Mouse (Mus musculus) brain, embryonic 14.5 days (tissue): Measurements from ENCODE around the gene Stradb. TPM values are rescaled to one million over a fixed set of nuclear protein-coding genes. Genes with fewer than 3 reads are reported as not detected.

Experiments used
- DNase-seq: peaks from one replicate; pipeline ENCODE4 v3.0.0-alpha.2; 2011; ENCODE audit warnings: low read depth
- CTCF ChIP-seq: fragments of 200-500 bp; IDR thresholded peaks from 2 replicates; pipeline ENCODE4 v1.5.1; 2012; ENCODE audit warnings: inconsistent platforms, mild to moderate bottlenecking, moderate library complexity, borderline replicate concordance; ENCODE audit not compliant: insufficient read depth, insufficient read length; ENCODE audit errors: extremely low read depth
- POLR2A ChIP-seq: fragments of 200-500 bp; IDR thresholded peaks from 2 replicates; pipeline ENCODE4 v1.6.1; 2012; ENCODE audit warnings: mild to moderate bottlenecking, inconsistent platforms, borderline replicate concordance; ENCODE audit not compliant: poor library complexity, insufficient read depth, insufficient read length, severe bottlenecking; ENCODE audit errors: extremely low read depth
- polyA plus RNA-seq: library from polyadenylated mRNA; depleted of rRNA; stranded (reverse); fragments of >200 nt; gene quantifications from 2 replicates; pipeline ENCODE4 v1.2.3, GENCODE M21; 2012; rRNA removed

The Stradb gene
- polyA plus RNA-seq, 1 experiment, result 45.4 TPM

DNA sequence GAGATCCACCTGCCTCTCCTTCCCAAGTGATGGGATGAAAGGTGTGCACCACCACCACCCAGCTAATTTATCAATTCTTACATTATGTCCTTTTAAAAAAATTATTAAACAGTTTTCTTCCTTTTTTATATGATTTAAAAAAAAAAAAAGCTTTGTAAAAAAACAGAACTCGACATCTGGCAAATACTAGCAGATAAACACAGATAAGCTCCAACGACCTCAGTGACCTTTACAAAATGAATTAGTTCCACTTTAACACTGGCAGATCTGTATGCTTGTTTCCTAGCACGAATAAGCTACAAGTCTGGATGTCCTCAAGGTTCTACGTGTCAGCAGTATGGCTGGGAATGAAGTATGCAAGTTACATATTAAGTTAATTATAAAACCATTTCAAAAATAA is 5.8 kb upstream of the Stradb start:
- TF ChIP-seq CTCF (no peak), POLR2A (no peak)
- DNase-seq, result no peak

DNA sequence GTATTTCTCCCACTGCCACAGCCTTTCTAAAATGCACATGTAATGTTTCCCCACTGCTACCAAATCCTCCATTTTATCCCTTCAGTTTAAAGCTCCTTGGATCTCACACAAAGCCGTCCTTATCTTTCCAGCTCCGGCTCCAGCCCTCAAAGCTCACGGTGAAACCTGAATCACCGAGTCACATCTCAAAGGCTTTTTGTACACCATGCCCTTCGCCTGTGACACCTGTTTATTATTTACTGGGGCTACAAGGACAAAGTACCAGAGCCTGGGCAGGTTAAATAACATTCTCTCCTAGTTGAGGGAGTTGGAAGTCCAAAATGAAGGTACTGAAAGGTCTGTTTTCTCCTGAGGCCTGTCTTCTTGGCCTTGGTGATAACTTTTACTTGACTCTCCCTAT is 3.3 kb upstream of the Stradb start:
- no peak for TF ChIP-seq CTCF
- no peak for TF ChIP-seq POLR2A
- DNase-seq, result no peak

DNA sequence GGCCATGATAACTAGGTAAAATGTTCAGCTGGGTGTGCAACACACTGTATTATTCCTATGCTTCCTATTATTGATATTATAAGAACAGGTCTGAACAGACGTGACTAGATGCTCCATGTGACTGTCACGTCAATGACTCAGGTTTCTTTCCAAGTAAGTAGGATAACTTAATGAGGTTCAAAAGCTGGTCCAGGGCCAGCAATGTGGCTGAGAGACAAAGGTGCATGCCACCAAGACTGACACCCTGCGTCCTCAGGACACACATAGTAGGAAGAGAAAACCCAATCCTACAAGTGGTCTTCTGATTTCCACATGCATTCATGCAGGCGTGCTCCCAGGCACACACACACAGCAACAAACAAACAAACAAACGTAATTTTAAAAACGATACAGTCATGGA is 2.2 kb upstream of the Stradb start:
- no peak for TF ChIP-seq CTCF
- TF ChIP-seq POLR2A, result no peak
- no peak for DNase-seq

DNA sequence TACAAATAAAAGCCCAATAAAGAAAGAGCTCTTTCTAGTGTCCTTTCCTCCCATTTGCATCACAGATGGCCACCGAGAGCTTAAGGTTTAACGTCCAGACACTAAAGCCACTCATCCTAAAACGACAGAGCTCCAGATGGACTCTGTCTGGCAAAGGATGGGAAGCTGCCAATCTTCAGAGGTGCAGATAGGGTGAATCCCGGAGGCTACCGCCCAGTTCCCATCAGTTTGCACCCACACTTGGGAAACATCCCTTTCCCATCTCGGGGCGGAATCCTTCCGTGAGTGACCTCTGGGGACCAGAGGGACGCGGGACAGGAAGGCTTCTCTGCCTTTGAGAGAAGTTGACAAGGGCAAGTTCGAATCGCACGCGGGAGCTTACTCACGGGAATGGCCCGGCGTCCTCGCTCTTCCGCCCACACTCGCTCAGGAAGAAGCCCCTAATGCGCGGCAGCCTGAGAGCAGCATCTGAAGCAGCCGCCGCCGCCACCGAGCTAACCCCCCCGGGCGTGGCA is 414 bp upstream of the Stradb start:
- no peak for TF ChIP-seq CTCF
- TF ChIP-seq POLR2A, result no peak
- no peak for DNase-seq

DNA sequence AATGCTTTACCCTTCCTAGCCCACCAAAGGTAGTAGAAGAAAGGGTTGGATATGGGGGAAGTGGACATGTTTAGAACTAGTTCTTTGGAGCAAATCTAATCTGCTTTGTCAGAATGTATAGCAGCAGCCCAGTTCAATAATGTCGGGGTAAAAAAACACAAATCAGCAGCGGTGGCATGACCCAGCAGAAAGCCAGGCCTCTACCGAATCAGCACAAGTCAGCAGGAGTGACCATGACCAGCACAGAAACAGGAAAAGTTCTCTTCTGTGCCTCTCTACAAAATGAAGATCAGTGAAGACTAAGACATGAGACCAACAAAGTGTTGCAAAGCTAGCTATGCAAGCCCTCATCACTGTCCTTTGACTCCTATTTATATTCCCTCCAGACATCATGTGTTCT is 9.0 kb downstream of the Stradb start:
- no peak for DNase-seq
- TF ChIP-seq CTCF (no peak), POLR2A (no peak)

DNA sequence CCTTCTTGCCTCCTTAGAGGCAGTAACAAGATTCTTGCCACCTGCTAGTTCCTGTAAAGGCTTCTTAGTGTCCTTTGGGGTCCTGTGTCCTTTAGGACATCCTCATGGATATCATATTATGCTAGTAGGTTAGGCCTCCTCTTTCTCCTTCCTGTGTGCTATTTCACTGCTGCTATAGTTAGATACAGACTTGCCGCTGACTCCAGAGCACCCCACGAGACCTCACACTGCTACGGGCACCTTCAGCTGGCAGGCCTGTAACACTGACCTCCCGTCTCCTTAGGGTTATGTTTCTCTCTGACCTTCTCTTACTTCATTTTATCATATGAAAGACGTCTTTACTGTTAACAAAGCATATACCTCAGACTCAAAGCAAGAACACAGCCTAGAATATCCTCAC is 11.3 kb downstream of the Stradb start:
- TF ChIP-seq CTCF, result no peak
- no peak for DNase-seq

DNA sequence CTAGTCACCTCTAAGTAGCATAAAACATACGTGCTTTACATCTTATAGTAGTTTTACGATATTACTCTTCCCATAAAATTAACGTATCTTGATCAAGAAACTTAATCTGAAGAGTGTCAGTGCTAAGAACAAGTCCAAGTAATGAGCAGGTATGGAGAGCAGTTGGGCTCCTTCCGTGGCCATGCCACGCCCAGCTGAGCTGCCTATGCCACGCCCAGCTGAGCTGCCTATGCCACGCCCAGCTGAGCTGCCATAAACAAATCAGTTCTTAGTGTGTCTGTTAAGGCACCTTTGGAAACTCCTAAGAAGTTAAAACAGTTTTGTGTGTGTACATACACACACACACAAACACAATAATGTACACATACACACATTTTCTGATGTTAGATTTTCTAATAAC is 19.8 kb downstream of the Stradb start:
- TF ChIP-seq CTCF (no peak), POLR2A (no peak)
- no peak for DNase-seq

DNA sequence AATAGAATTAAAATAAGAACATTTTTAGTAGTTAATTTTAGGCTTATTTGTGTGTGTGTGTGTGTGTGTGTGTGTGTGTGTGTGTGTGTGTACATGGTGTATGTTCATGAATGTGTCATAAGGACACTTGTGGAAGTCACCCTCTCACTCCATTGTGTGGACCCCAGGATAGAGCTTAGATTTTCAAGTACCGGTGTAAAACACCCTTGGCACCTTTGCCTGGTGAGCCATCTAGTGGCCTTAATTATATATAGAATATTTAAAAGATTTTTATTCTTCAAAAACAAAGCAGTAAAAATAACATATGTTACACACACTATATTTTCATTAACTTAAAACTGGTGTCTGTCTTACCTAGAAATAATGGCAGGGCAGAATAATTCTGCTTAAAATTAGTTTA is 20.4 kb downstream of the Stradb start:
- DNase-seq, result peak; percentile 40
- TF ChIP-seq POLR2A, result no peak
- no peak for TF ChIP-seq CTCF

DNA sequence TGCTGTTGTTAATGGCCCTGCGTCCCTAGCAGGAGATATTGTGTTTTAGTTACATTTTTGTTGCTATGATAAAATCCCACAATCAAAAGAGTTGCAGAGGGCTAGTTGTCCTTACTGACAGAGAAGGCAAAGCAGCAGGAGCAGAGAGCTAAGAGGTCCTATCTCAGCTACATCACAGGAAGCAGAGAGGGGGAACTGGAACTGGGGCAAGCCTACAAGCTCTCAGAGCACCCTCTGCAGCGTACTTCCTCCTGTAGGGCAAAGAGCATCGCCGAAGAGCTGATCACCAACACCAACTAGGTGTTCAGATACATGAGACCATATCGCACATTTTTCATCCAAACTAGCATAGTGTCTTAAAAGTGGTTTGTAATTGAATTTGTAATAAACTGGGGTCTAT is 22.0 kb downstream of the Stradb start:
- TF ChIP-seq CTCF (no peak), POLR2A (no peak)
- DNase-seq, result no peak

DNA sequence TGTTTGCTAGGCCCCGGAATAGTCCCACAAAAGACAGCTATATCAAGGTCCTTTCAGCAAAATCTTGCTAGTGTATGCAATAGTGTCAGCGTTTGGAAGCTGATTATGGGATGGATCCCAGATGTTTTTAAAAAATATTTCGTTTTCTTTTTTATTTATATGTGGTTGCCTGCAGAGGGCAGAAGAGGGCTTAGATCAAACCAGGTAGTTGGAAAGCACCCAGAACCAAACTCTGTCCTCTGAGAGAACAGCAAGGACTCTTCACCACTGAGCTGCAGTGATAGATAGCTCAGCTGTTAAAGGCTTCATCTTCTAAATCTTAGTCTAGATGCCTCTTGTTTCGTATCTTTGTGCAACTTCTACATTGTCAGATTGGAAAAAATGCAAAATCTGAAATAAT is 35.9 kb downstream of the Stradb start:
- TF ChIP-seq CTCF, result peak; percentile 21; the same call in 1 of the 2 replicates
- no peak for TF ChIP-seq POLR2A
- peak; percentile 46 for DNase-seq

DNA sequence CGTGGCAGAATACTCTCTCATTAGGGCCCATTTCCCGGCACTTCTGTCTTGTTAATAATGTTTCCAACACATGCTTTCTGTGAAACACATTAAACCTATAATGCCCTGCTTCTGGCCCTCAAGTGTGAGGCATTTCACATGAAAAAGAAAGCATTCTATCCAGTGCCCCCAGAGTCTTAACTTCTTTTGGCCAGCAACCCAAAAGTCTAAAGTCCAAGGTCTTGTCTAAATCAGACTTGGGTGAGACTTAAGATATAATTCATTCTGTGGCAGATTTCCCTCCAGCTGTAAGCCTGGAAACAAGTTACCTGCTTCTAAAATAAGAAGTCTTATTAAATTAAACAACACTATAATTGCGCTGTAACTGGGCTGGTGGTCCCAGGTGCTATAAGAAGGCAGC is 48.2 kb downstream of the Stradb start:
- no peak for TF ChIP-seq POLR2A
- no peak for TF ChIP-seq CTCF

DNA sequence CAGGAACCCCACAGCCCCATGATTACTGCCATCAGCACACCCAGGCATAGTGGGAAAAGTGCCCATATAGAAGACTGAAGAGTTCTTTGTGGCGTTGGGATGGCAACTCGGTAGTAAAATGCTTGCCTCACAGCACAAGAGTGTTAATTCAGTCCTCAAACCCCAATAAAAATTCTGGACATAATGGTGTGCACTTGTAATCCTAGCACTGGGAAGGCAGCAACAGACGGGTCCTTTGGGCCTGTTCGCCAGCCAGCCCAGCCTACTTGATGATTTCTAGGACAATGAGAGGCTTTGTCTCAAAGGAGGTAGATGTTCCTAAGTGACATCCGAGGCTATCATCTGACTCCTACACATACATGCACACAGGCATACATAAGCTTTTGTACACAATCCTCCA is 64.4 kb downstream of the Stradb start:
- peak; percentile 15 for DNase-seq
- TF ChIP-seq CTCF (no peak), POLR2A (no peak)

More for the DNA sequence above, 48.2 kb downstream of the Stradb start:
- DNase-seq, result no peak

Other genes with a start within 250 kb of the Stradb start
- 1.6 and 3.4 TPM in 2 replicates for gene Casp8, start 178.1 kb upstream of the Stradb start, polyA plus RNA-seq
- gene Trak2, start 92 bp upstream of the Stradb start, polyA plus RNA-seq, result 19.2 and 26.4 TPM in 2 replicates
- gene C2cd6, start 121.4 kb downstream of the Stradb start, polyA plus RNA-seq, result 0.03 and 0.06 TPM in 2 replicates
- gene Tmem237, start 146.9 kb downstream of the Stradb start, polyA plus RNA-seq, result 30.8 and 34.0 TPM in 2 replicates
- gene Mpp4, start 189.9 kb downstream of the Stradb start, polyA plus RNA-seq, result 2.2 and 3.0 TPM in 2 replicates